Mouse (Mus musculus) brain, embryonic 18.5 days (tissue): ENCODE measurements around the gene Mpp2.
A peak's percentile ranks its signal among the peaks of the same experiment; 100 is the strongest.

Source experiments
- DNase-seq: peaks from one replicate; pipeline ENCODE4 v3.0.0-alpha.2; 2012; ENCODE audit warnings: low read depth, low spot score

Gene Mpp2

GRCm38 (mm10) chr11:102087931-102088898 is at the start of gene Mpp2:
Mpp2 (minus strand) TSS chr11:102088515.
- DNase-seq, result peak; percentile 62

DNA sequence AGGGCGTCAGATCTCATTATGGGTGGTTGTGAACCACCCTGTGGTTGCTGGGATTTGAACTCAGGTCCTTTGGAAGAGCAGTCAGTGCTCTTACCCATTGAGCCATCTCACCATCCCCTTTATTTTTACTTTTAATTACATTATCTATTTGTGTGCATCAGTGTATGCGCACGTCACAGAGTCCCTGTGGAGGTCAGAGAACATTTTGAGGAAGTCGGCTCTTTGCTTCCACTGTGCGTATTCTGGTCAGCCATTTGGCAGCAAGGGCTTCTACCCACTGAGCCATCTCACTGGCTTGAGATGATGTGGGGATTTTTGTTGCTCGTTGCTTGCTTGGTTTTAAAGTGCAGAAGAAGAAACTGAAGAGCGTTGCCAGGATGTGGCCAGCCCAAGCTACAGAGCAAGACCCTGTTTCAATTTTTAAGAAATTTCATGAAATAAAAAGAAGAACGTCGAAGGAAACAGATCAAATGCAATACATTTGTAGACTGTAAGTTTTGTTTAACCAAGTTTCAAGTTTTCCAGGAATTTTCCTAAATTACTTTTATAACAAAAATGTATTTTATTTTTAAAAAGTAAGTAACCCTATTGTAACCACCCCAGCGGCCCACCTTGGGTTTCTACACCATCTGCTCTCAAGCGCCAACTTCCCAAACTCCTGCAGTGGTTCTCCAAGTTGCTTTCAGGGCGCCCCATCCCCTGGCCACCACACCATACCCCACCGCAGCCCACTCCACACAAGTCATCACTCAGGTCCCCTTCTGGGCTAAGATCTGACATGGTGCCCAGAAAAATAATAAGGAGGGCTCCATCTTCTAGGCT is 49.5 kb upstream of the Mpp2 start:
- no peak for DNase-seq

- DNase-seq, result no peak
These were observed 46.2 kb upstream of the Mpp2 start for GRCm38 (mm10) chr11:102134516-102134915.

GRCm38 (mm10) chr11:102117386-102117785 is 29.1 kb upstream of the Mpp2 start:
- no peak for DNase-seq

DNA sequence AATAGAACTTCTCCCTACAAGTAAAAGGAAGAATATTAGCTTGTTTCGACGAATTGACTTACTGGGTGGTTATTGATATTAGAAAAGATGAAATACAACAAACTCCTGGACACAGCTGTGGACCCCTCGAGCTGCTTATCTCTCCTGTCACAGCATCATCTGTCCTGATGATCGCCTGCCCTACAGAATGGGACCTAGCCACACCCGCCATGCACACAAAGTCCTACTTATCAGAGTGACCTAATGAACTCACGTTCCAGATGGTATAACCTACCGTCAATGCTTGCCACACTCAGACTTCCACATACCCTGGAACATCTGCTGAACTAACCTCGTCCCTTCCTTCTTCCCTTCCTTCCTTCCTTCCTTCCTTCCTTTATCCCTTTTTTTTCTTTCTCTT is 27.9 kb upstream of the Mpp2 start:
- no peak for DNase-seq

GRCm38 (mm10) chr11:102111576-102111975 is 23.3 kb upstream of the Mpp2 start:
- no peak for DNase-seq

- no peak for DNase-seq
These were observed 19.4 kb upstream of the Mpp2 start, which contains the start of gene Pyy for GRCm38 (mm10) chr11:102107732-102108131. Pyy (minus strand) TSS chr11:102107832.

DNA sequence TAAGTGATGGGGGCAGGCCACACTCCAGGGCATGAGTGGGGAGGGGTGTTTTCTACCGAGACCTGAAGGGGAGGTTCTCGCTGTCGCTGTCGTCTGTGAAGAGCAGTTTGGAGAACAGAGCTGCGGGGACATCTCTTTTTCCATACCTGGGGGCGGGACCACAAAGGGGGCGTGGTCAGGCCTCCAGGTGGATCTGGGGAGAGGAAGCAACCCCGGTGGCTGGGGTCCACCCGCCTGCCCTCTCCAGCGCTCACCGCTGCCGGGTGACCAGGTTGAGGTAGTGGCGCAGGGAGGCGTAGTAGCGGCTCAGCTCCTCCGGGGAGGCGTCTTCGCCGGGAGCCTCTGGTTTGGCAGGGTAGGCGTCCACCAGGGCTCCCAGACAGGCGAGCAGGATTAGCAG is 18.6 kb upstream of the Mpp2 start:
- DNase-seq, result no peak

DNA sequence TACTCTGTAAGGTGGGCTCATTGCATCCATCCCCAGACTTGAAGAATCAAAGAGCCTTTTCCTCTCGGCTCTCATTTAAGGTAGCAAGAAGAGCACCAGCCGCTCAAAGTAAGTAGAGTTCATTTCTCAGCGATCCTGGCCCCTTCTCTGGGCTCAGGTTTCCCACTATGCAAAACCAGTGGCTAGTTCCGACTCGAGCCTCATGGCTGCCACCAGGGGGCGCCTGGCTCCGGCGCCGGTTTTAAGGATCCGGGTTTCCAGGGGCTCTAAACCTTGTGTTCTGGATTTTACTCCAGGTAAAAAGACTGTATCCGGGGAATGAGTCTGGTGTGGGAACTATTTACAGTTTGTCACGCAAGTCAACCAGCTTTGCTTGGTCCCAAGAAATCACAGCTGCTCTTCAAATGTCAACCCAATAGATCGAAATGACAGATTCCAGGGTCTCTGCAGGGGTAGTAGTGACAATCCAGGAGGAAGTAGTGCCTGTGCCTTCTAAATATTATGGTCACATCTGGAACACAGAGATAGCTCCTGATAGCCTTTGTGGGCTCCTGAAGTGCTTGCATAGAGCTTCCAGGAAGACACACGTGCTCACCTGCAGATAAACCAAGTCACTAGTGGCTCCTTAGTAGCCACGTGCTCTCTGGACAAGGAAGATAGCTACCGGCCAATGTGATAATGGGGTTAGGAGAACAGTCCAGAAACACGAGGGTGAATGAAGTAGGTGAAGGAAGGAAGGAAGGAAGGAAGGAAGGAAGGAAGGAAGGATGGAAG is 14.4 kb upstream of the Mpp2 start:
- no peak for DNase-seq

GRCm38 (mm10) chr11:102101219-102101618 is 12.9 kb upstream of the Mpp2 start, which contains the start of gene Ppy:
Ppy (minus strand) TSS chr11:102101319.
- no peak for DNase-seq

DNA sequence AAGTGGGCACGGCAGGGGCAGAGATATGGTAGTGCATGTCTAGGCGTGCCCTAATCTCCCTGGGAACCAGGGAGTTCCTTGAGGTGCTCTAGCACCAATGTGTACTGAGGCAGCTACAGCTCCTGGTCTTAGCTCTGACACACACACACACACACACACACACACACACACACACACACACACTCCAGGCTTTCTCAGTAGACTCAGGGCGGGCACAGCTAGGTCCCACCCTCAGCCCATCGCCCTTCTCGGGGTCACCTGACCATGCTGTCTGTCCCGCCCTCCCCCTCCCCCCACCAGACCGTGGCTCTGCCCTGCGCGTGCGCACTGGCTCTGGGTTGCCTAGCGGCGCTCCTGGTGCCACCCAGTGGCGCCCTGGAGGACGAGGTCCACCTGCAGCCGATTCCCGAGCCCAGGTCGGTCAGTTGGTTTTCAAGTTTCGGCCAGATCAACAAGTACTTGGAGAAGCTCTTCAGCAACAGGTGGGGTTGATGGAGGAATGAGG is 8.6 kb upstream of the Mpp2 start:
- DNase-seq, result peak; percentile 66

- DNase-seq, result no peak
These were observed 8.1 kb upstream of the Mpp2 start for GRCm38 (mm10) chr11:102096446-102096845.

GRCm38 (mm10) chr11:102095676-102096075 is 7.4 kb upstream of the Mpp2 start:
- DNase-seq, result no peak

DNA sequence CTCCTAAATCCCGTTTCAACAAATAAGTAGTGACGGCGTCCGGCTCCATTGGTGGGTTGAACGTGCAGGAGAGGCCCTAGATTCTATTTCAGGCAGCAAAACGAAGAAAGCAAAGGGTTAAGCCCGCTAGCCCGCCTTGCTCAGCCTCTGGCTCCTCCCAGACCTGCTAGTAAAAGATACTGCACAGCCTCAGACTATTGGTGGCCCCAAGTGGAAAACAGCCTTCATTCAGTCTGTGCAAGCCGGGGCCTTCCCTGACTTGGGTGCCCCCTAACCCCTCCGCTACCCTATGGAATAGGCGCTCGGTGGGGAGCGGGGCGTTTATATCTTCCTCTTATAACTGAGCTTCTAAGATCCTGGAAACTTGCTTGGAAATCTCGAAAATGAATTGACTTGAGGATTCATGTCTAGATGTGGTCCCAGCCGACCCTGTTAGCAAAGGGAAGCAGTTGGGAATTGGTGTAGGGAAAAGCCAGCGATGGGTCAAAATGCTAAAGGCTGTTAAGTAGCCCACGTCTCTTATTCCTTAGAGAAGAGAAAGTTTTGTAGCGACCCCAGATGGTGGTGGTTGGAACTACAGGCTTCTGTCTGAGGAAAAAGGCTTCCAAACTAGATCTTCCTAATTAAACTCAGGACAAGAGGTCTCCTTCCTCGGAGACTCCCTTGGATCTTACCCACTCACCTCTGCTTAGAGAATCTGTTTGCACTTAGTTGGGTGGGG is 933 bp upstream of the Mpp2 start:
- peak; percentile 63 for DNase-seq

DNA sequence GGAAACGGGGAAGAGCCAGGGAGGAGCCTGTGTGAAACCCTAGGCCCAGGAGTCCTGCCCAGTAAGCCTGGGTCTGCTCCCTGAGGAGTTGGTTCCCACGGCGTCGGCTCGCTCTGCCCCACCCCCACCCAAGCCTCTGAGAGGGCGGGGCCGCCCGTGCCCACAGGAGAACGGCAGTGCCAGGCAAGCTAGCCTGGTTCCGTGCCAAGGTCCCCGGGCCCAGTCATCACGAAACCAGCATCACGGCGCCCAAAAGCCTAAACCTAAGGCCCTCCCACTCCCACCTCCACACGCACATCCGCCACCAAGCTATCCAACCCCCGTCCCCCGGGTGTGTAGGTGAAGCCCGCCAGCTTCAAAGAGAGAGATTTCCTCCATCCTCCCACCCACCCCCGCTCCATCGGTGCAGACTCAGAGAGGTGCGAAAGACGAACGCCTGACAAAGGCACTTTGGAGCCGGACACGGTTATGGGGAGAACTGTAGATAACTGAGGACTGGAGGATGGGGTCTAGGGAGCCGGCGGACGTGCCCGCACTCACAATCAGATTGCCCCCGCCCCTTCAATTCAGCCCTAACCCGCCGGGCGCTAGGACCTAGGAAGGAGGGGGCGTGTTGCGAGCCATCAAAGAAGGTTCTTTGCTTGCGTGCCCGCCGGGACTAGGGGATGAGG is 1.1 kb downstream of the Mpp2 start:
- DNase-seq, result peak; percentile 87

- DNase-seq, result peak; percentile 69
These were observed 2.0 kb downstream of the Mpp2 start for GRCm38 (mm10) chr11:102086331-102086730.

DNA sequence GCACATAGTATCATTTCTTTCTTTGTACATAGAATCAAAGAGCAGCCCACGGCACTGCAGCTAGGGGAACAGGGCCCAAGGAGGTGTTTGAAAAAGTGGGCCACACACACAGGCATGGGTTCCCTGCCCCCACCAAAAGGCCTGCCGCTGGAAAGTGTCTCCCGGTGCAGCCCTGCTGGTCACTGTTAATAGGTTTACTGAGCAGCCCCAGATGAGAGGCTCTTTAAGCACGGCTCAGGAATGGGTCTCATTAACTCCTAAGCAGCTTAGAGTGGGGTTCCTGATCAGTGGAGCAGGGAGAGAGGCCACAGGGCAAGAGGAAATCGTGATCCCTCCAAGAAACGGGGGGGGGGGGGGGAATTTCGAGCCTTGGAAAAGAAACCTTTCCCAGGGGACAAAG is 4.2 kb downstream of the Mpp2 start:
- DNase-seq, result no peak

- DNase-seq, result no peak
These were observed 5.1 kb downstream of the Mpp2 start for GRCm38 (mm10) chr11:102083193-102083592.

- DNase-seq, result peak; percentile 68
These were observed 6.0 kb downstream of the Mpp2 start for GRCm38 (mm10) chr11:102082322-102082721.

DNA sequence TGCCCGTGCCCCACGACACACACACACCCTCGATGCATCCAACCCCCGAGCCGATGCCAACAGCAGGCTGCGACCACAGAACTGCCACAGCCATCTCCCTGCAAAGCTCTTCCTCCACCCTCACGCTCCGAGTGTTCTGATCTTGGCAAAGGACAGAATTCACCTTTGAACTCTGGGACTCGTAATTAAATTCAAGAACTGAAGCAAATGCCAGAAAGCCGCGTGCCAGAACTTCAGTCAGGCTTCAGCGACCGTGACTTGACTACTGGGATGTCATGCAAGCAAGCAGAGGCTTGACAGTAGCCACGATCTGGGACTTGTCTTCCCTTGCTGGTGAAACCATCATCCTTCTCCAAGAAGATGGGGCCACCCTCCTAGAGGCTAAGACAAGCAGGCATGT is 14.6 kb downstream of the Mpp2 start:
- DNase-seq, result no peak
